Mouse (Mus musculus) kidney, embryonic 15.5 days (tissue): ENCODE results near the gene Magi1. TPM values are rescaled to one million over a fixed set of nuclear protein-coding genes. Genes with fewer than 3 reads are reported as not detected.
A peak's percentile ranks its signal among the peaks of the same experiment; 100 is the strongest.

Source experiments
- ATAC-seq: fragments of 200-750 bp; cut with Nextera tagmentation; replicated peaks from 2 replicates; pipeline ENCODE4 v1.8.0; 2017; ENCODE audit warnings: moderate TSS enrichment; ENCODE audit not compliant: low FRiP score
- H3K27ac ChIP-seq: fragments of 300-500 bp; sonication (generic); 2 replicates; pipeline ENCODE4 v1.5.1; 2015; ENCODE audit warnings: mild to moderate bottlenecking, inconsistent platforms
- H3K27me3 ChIP-seq: fragments of 300-500 bp; sonication (generic); 2 replicates; pipeline ENCODE4 v1.6.1; 2015; ENCODE audit warnings: inconsistent platforms
- H3K36me3 ChIP-seq: fragments of 300-500 bp; sonication (generic); 2 replicates; pipeline ENCODE4 v1.6.1; 2015; ENCODE audit warnings: inconsistent platforms
- H3K4me1 ChIP-seq: fragments of 300-500 bp; sonication (generic); 2 replicates; pipeline ENCODE4 v1.6.1; 2015; ENCODE audit warnings: inconsistent platforms
- H3K4me2 ChIP-seq: fragments of 300-500 bp; sonication (generic); 2 replicates; pipeline ENCODE4 v1.6.1; 2015; ENCODE audit warnings: moderate library complexity, mild to moderate bottlenecking, inconsistent platforms
- H3K4me3 ChIP-seq: fragments of 300-500 bp; sonication (generic); replicated peaks from 2 replicates; pipeline ENCODE4 v1.5.1; 2015; ENCODE audit warnings: mild to moderate bottlenecking, inconsistent platforms
- H3K9ac ChIP-seq: fragments of 300-500 bp; sonication (generic); 2 replicates; pipeline ENCODE4 v1.6.1; 2015; ENCODE audit warnings: mild to moderate bottlenecking, inconsistent platforms
- H3K9me3 ChIP-seq: fragments of 300-500 bp; sonication (generic); replicated peaks from 2 replicates; pipeline ENCODE4 v1.6.1; 2016; ENCODE audit warnings: inconsistent platforms
- WGBS: fragments of 180-500 bp; shearing (Covaris S2); methylation state at CpG from one replicate; pipeline ENCODE4 v1.1.7; 2015; ENCODE audit warnings: mixed read lengths; 5-methylcytosine and 5-hydroxymethylcytosine counted together
- polyA plus RNA-seq: library from polyadenylated mRNA; unstranded; fragments of >200 nt; fragmentation: Nextera tagmentation; extraction: Ambion mirVana; gene quantifications from 2 replicates; pipeline ENCODE4 v1.2.1, GENCODE M21; 2015

Gene Magi1
- polyA plus RNA-seq, 1 experiment from 2014 or later: 9.8 TPM

GRCm38 (mm10) chr6:93739786-93740185 lies 543.9 kb downstream of the Magi1 start:
- H3K27ac ChIP-seq: no peak overlapping the region
- H3K9ac ChIP-seq: no peak overlapping the region
- no peak for ATAC-seq
- H3K4me1 ChIP-seq: peaks cover 10% of the 10 kb centered on the region; the same call in 1 of the 2 replicates
- H3K9me3 ChIP-seq: no peaks in the 10 kb centered on the region
- no peak overlapping the region for H3K4me3 ChIP-seq
- WGBS: 93% methylated on average over 3 of the region's 3 CpGs
- no peaks in the 10 kb centered on the region for H3K27me3 ChIP-seq
- H3K4me2 ChIP-seq: no peak overlapping the region
- H3K36me3 ChIP-seq: no peaks in the 10 kb centered on the region

- H3K4me3 ChIP-seq: no peak overlapping the region
- no peaks in the 10 kb centered on the region for H3K36me3 ChIP-seq
- H3K9me3 ChIP-seq: no peaks in the 10 kb centered on the region
- 0 out of 2 replicates have a peak, but pooled peaks cover 2% of the 10 kb centered on the region for H3K4me1 ChIP-seq
- H3K27me3 ChIP-seq: no peaks in the 10 kb centered on the region
- H3K9ac ChIP-seq: no peak overlapping the region
- ATAC-seq: no peak
- H3K27ac ChIP-seq: no peak overlapping the region
- WGBS: 83% methylated on average over 1 of the region's 1 CpGs
- H3K4me2 ChIP-seq: no peak overlapping the region
Measured at GRCm38 (mm10) chr6:93737083-93737482, 546.6 kb downstream of the Magi1 start.

- Histone ChIP-seq H3K4me2 (no peak overlapping the region), H3K4me1 (0 out of 2 replicates have a peak, but pooled peaks cover 2% of the 10 kb centered on the region), H3K9ac (no peak overlapping the region), H3K9me3 (no peaks in the 10 kb centered on the region), H3K27me3 (no peaks in the 10 kb centered on the region), H3K36me3 (no peaks in the 10 kb centered on the region), H3K27ac (no peak overlapping the region), H3K4me3 (no peak overlapping the region)
- no peak for ATAC-seq
- WGBS: 88% methylated on average over 3 of the region's 3 CpGs
Measured at GRCm38 (mm10) chr6:93736071-93736470, 547.6 kb downstream of the Magi1 start.

- Histone ChIP-seq H3K4me1 (peaks cover 2% of the 10 kb centered on the region), H3K27me3 (no peaks in the 10 kb centered on the region), H3K9ac (no peak overlapping the region), H3K36me3 (no peaks in the 10 kb centered on the region), H3K9me3 (no peaks in the 10 kb centered on the region), H3K27ac (no peak overlapping the region), H3K4me3 (no peak overlapping the region), H3K4me2 (no peak overlapping the region)
- WGBS: 61% methylated on average over 6 of the region's 6 CpGs
- no peak for ATAC-seq
Measured at GRCm38 (mm10) chr6:93733800-93734199, 549.9 kb downstream of the Magi1 start.

GRCm38 (mm10) chr6:93729702-93730101 lies 554.0 kb downstream of the Magi1 start:
- peaks cover 28% of the 10 kb centered on the region for H3K4me1 ChIP-seq
- no peak overlapping the region for H3K9ac ChIP-seq
- no peak overlapping the region for H3K27ac ChIP-seq
- WGBS: 74% methylated on average over 8 of the region's 8 CpGs
- H3K36me3 ChIP-seq: no peaks in the 10 kb centered on the region
- no peak for ATAC-seq
- H3K4me2 ChIP-seq: no peak overlapping the region
- H3K27me3 ChIP-seq: no peaks in the 10 kb centered on the region
- no peaks in the 10 kb centered on the region for H3K9me3 ChIP-seq
- H3K4me3 ChIP-seq: no peak overlapping the region

- no peaks in the 10 kb centered on the region for H3K27me3 ChIP-seq
- no peak overlapping the region for H3K4me2 ChIP-seq
- H3K27ac ChIP-seq: peak overlapping the region; percentile 34; the same call in 1 of the 2 replicates
- no peaks in the 10 kb centered on the region for H3K36me3 ChIP-seq
- H3K9me3 ChIP-seq: no peaks in the 10 kb centered on the region
- ATAC-seq: no peak
- WGBS: 76% methylated on average over 4 of the region's 4 CpGs
- H3K9ac ChIP-seq: no peak overlapping the region
- peaks cover 31% of the 10 kb centered on the region for H3K4me1 ChIP-seq
- no peak overlapping the region for H3K4me3 ChIP-seq
Measured at GRCm38 (mm10) chr6:93728791-93729190, 554.9 kb downstream of the Magi1 start.

- H3K4me1 ChIP-seq: peaks cover 31% of the 10 kb centered on the region
- 9% methylated on average over 15 of the region's 15 CpGs for WGBS
- peak overlapping the region; percentile 60 for H3K27ac ChIP-seq
- ATAC-seq: peak; percentile 76
- no peaks in the 10 kb centered on the region for H3K36me3 ChIP-seq
- H3K4me2 ChIP-seq: peak overlapping the region; percentile 44
- H3K27me3 ChIP-seq: no peaks in the 10 kb centered on the region
- H3K9ac ChIP-seq: no peak overlapping the region
- H3K9me3 ChIP-seq: no peaks in the 10 kb centered on the region
- H3K4me3 ChIP-seq: no peak overlapping the region
Measured at GRCm38 (mm10) chr6:93727630-93728178, 556.0 kb downstream of the Magi1 start.

- H3K4me3 ChIP-seq: no peak overlapping the region
- peaks cover 31% of the 10 kb centered on the region for H3K4me1 ChIP-seq
- ATAC-seq: no peak
- WGBS: 39% methylated on average over 7 of the region's 7 CpGs
- H3K27me3 ChIP-seq: no peaks in the 10 kb centered on the region
- no peak overlapping the region; the same call in 1 of the 2 replicates for H3K27ac ChIP-seq
- H3K4me2 ChIP-seq: no peak overlapping the region
- no peaks in the 10 kb centered on the region for H3K9me3 ChIP-seq
- no peak overlapping the region for H3K9ac ChIP-seq
- no peaks in the 10 kb centered on the region for H3K36me3 ChIP-seq
Measured at GRCm38 (mm10) chr6:93726829-93727455, 556.8 kb downstream of the Magi1 start.

- Histone ChIP-seq H3K9me3 (no peaks in the 10 kb centered on the region), H3K9ac (no peak overlapping the region), H3K36me3 (no peaks in the 10 kb centered on the region), H3K27ac (no peak overlapping the region), H3K27me3 (no peaks in the 10 kb centered on the region), H3K4me2 (no peak overlapping the region), H3K4me1 (peaks cover 31% of the 10 kb centered on the region), H3K4me3 (no peak overlapping the region)
- 85% methylated on average over 10 of the region's 10 CpGs for WGBS
- ATAC-seq: no peak
Measured at GRCm38 (mm10) chr6:93726121-93726520, 557.6 kb downstream of the Magi1 start.

- H3K36me3 ChIP-seq: no peaks in the 10 kb centered on the region
Measured at GRCm38 (mm10) chr6:93724749-93725148, 559.0 kb downstream of the Magi1 start.

GRCm38 (mm10) chr6:93723226-93723625 lies 560.5 kb downstream of the Magi1 start:
- no peak overlapping the region for H3K4me3 ChIP-seq
- H3K4me1 ChIP-seq: peaks cover 29% of the 10 kb centered on the region
- H3K27ac ChIP-seq: no peak overlapping the region
- H3K9ac ChIP-seq: no peak overlapping the region
- no peak for ATAC-seq
- H3K4me2 ChIP-seq: no peak overlapping the region
- H3K27me3 ChIP-seq: no peaks in the 10 kb centered on the region
- H3K36me3 ChIP-seq: no peaks in the 10 kb centered on the region
- H3K9me3 ChIP-seq: no peaks in the 10 kb centered on the region
- WGBS: 68% methylated on average over 2 of the region's 2 CpGs

More at GRCm38 (mm10) chr6:93724749-93725148, 559.0 kb downstream of the Magi1 start:
- Histone ChIP-seq H3K9ac (no peak overlapping the region), H3K4me2 (no peak overlapping the region), H3K27ac (no peak overlapping the region), H3K4me1 (peaks cover 31% of the 10 kb centered on the region), H3K27me3 (no peaks in the 10 kb centered on the region), H3K4me3 (no peak overlapping the region), H3K9me3 (no peaks in the 10 kb centered on the region)
- WGBS: 43% methylated on average over 7 of the region's 7 CpGs
- ATAC-seq: no peak

- no peak for ATAC-seq
- no peak overlapping the region for H3K4me2 ChIP-seq
- H3K9me3 ChIP-seq: no peaks in the 10 kb centered on the region
- no peak overlapping the region for H3K27ac ChIP-seq
- peaks cover 14% of the 10 kb centered on the region for H3K27me3 ChIP-seq
- 52% methylated on average over 4 of the region's 4 CpGs for WGBS
- no peaks in the 10 kb centered on the region for H3K36me3 ChIP-seq
- H3K9ac ChIP-seq: no peak overlapping the region
- peaks cover 39% of the 10 kb centered on the region for H3K4me1 ChIP-seq
- H3K4me3 ChIP-seq: no peak overlapping the region
Measured at GRCm38 (mm10) chr6:93719532-93719931, 564.2 kb downstream of the Magi1 start.
